Mouse (Mus musculus) heart, postnatal 10 days (tissue): Measurements from ENCODE around the gene Chrne. TPM values are rescaled to one million over a fixed set of nuclear protein-coding genes. Genes with fewer than 3 reads are reported as not detected.
A peak's percentile ranks its signal among the peaks of the same experiment; 100 is the strongest.
"Not testable (repeated sequence)": the region's sequence is repeated elsewhere in the genome, so short reads cannot be mapped to it uniquely, and the experiment has no call there.

Experiments
- DNase-seq, 2 experiments: peaks; one replicate each; pipeline ENCODE4 v3.0.0; 2021
- intact Hi-C: fragments of 180-260 bp; cut with DNase I; formaldehyde crosslinking; loops from one replicate; pipeline ENCODE4 v1.15.1; 2025
- total RNA-seq, 2 experiments: library from RNA; stranded (reverse); gene quantifications; 2 replicates each; pipeline ENCODE4 v1.2.3; 2021

Gene Chrne
- total RNA-seq, 2 experiments from 2014 or later: not detected

DNA sequence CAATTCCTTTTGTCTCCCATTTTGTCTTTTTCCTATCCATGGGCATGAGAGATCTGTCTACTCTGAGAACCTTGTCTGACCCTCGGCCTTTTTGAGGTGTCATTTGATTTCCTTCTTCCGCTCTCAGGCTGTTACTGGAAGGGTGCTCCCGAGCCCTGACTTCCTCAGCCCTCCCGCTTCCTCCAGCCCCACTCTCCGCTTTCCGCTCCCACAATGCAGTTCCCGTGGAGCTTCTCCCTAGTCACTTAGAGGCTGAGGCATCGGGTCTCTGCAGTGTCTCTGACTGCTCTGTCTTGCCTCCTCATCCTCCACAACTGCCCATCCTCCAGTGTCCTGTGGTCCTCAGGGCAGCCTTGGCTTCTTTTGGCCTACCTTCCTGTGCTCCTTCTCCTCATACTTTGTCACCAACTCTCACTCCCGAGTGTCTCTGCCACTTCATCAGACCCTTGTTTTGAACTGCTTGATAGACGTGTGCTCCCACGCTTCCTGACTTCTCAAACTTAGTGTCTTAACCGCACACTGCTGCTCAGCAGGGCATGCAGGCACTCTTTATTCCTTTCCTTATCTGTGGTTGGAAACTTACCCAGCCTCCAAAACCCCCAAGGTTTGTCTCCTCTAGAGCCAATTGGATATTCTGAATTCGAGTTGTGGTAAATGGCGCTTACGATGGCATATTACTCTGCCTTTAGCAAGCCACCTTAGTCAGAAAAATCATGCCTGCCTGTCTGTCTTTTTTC is 24.6 kb downstream of the Chrne start:
- DNase-seq: peak; percentile 32 to 44
- intact Hi-C loops: no loop called here

DNA sequence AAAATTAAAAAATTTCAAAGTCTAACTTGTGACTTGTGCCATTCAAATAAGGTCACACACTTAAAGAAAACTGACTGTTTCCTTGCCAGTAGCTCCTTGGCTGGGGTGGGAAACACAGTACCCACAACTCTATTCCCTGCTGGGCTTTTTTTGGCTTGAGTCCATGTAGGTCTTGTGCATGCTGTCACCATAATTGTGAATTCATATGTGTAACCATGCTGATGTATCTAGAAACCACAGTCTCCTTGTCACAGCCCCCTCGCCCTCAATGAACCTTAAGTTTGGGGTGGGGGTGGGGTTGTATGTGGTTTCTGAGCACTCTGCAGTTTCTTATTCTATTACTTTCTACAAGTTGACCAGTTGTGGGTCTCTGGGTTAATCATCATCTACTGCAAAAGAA is 27.3 kb downstream of the Chrne start:
- DNase-seq: no peak
- intact Hi-C loops: no loop called here

DNA sequence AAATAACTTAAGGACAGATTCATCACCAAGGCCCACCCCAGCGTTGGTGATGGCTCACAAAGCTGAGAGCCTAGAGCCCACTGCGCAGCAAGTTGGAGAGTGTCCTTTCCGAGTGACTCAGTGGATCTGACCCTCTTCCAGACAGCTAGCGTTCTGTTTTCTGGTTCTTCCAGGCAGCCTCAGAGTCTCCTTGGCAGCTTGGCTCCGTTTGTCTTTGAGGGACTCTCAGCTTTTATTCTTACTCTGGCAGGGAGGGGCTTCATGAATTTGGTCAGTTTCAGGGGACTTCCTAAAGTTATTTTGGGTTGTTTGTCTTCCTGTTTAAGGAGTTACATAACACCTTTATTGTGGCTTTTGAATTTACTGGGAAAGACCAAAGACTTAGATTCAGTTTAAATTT is 32.1 kb downstream of the Chrne start:
- DNase-seq: no peak
- intact Hi-C loops: no loop called here

DNA sequence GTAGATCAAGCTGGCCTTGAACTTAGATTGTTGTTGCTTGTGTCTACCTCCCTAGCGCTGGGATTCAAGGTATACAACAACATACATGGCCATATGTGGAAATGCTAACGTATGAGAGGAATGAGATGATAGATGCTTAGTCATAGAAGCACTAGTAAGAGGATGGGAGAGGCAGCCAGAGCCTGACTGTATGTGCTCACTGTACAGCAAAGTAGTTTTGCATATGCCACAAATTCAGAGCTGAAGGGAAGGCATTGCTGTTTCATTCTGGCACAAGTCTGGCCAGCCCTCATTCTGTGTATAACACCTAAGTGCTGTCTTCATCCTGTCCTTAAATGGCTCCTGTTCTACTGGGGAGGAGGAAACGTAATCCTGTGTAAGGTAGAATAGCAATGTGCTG is 32.8 kb downstream of the Chrne start:
- intact Hi-C loops: no loop called here
- no peak for DNase-seq

DNA sequence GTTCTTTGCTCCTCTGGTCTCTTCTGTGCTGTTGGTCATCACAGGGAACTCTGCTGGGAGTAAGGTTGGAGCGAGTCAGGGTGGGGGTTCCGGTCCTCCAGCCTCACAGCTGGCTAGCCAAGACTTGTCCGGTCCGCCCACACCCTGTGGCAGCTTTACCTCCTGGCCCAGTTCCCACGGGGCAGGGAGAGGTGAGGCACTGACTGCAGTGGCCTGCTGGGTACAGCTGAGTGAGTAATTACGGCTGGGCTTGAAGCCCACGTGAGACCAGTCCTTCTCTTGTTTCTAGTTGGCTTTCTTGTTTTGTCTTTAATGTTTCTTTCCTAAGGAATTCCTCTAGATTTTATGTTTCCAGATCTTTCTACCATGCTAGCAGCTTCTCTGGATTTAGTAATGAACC is 33.6 kb downstream of the Chrne start:
- intact Hi-C loops: no loop called here
- DNase-seq: peak; percentile 70 to 71

DNA sequence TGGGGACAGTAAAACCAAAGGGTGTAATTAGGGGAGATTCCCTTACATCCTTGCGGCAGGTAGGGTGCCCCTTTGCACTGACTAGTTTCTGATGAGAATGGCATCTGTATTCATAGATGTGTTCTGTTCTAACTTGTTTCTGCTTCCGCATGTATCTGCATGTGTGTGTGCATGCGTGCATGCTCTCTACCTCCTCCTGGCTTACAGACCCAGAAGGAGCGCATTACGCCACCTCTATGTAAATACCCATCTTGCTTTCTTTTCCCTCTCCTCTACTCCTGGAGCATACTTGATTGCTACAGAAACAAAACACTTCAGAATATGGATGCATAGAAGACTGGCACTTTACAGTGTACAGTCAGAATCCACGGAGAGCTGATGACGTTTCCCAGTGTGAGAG is 35.2 kb downstream of the Chrne start:
- no peak for DNase-seq
- intact Hi-C loops: loop anchor here (2.0 kb wide), 1 partner anchor 13 kb away; no protein-coding TSS in a partner anchor

DNA sequence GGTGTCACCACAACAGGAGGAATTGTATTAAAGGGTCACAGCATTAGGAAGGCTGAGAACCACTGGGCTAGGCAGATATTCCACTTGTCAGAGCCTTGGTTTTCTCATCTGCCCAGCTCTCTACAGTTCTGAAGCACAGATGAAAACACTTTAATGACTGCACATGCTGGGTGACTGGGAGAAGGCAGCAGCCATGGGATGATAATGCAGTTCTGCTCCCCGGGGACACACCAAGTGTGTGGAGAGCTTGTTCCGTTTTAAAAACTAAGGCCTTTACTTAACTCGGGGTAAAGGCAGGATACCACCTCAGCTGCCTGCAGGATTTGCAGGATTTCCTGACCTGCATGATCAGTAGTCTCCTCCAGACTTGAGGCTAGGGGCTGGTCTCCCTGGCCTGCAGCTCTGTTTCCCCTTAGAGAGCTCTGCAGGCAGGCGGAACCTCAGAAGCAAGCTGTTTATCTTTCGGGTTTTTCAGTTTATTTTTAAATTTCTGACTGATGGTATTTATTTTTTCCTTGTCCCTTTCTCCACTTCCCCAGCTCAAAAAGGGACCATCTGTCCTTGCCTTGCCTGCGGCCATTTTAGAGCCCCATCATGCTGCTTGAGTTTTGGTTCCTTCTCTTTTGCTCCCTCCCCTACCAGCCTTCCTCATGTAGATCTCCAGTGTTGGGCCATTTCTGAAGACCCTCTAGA is 35.8 kb downstream of the Chrne start:
- peak; percentile 44 to 47 for DNase-seq
- intact Hi-C loops: loop anchor here (2.0 kb wide), 1 partner anchor 14 kb away; no protein-coding TSS in a partner anchor

DNA sequence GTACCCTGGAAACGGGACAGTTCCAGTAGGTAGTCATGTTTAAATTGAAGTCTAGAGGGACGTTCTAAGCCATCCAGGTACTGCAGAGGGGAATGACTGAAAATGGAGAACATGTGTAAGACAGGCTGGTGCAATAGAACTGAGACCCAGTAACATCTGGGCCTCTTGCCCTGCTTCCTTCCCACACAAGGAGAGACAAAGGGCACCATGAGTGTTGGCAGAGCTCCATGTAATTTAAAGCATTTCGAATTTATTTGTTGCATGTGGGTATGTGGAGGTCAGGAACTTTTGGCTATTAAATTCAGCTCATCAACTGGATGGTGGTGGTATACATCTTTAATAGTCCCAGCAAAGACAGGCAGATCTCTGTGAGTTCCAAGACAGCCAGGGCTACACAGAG is 36.8 kb downstream of the Chrne start:
- no peak for DNase-seq
- intact Hi-C loops: loop anchor here (2.0 kb wide), 1 partner anchor 15 kb away; no protein-coding TSS in a partner anchor

DNA sequence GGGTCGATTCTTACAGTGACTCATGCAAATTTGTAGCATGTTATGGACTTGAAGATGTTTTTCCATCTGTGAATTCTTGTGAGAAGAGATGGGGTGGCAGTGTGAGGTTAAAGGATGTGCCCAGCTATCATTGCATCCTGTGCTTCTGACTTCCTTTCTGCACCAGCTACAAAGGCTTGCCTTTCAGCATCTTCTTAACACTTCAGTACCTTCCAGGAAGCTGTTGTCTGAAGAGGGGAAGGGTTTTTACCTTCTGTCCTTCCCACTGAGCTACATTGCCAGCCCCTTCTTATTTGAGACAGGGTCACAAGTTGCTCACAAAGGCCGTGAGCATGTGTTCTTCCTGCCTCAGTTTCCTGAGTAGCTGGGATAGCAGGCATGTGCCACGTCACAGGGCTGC is 38.1 kb downstream of the Chrne start:
- no peak for DNase-seq
- intact Hi-C loops: loop anchor here (2.0 kb wide), 1 partner anchor 16 kb away; no protein-coding TSS in a partner anchor

DNA sequence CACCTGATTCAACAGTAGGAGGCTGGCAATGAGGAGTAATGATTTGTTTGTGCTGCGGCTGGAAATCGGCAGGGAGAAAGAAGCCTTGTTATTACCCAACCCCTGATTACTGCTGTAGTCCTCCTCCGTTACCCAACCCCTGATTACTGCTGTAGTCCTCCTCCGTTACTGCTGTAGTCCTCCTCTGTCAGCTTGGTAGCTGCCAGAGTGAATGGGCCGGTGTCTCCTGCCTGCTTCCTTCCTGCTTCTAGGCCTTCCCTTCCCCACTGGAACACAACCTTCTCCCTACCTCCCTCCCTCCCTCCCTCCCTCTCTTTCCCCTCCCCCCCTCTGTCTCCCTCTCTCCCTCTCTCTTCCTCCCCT is 38.7 kb downstream of the Chrne start:
- DNase-seq: no peak
- intact Hi-C loops: loop anchor here (2.0 kb wide), 1 partner anchor 16 kb away; no protein-coding TSS in a partner anchor

DNA sequence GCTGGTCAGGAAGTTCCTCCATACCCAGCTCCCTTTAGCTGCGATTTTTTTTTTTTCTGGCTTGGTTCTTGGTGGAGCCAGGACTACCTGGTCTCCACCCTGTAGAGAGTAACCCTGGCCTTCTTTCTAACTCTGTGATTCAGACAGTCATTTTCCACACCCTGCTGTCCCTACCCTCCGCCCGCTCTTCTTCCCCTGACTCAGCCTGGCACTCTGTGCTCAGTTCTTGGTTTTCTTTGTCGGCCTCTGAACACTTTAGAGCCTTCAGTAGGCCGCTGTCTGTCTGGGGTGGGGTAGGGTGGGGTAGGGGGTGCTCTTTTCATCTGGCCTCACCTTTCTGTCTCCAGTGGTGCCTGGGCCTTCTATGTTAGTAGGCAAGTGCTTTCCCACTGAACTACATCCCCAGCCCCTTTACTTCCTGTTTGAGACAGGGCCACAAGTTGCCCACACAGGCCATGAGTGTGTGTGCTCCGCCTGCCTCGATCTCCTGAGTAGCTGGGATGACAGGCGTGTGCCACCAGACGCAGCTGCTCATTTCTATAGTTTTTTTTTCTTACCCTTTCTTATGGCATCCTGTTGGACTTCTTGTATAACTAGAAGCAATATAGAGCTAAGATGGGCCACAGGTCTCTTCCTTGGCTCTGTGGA is 39.2 kb downstream of the Chrne start:
- no peak for DNase-seq
- intact Hi-C loops: loop anchor here (2.0 kb wide), 1 partner anchor 15 kb away; no protein-coding TSS in a partner anchor

DNA sequence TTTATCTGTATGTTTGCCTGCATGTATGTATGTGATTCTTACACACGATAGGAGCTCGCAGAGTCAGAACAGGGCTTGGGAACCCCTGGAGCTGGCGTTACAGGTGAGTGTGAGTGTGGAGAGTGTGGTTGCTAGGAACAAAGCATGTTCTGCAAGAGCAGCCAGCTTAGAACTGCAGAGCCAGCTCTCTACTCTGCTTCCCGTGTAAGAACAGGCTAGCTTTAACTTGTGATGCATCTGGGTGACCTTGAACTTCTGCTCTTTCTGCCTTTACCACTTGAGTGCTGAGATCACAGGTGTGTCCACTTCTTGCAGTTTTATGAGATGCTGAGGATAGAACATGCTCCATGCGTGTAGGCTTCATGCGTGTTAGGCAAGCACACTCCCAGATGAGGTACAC is 40.1 kb downstream of the Chrne start:
- no peak for DNase-seq
- intact Hi-C loops: no loop called here

DNA sequence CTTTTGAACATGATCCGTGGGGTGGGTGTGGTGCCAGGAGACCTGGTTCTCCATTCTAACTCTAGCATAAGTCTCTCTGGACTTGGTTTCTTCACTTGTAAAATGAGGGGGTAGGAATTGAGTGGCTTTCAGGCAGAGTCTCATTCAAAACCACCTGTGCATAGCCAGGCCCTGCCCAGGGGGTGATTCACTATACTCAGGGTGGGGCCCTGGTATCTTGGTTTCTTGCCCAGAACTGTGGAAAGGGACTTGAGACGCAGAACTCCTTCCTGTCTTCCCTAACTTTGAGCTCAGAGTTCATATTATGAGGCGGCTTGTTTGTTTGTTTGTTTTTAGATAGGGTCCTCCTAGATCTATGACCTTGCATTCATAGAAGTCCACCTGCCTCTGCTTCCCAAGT is 41.8 kb downstream of the Chrne start:
- no peak for DNase-seq
- intact Hi-C loops: no loop called here

DNA sequence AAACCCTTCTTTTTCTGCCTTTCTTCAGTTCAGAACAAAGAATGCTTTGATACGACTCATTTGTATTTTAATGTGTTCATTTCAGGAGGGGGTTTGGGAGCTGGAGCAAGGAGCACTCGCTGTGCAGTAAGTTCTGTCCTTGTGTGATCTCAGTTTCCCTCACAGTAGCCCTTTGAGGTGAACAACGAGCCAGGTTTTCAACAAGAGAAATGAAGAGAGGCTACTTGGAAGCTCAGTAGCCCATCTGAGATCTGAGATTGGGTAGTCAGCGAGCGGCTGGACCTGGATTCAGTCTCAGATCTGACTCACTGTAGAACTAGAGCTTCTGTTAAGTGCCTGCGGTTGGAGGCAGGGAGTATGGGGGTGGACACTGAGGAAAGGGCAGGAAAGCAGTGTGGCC is 45.1 kb downstream of the Chrne start:
- intact Hi-C loops: no loop called here
- no peak for DNase-seq

DNA sequence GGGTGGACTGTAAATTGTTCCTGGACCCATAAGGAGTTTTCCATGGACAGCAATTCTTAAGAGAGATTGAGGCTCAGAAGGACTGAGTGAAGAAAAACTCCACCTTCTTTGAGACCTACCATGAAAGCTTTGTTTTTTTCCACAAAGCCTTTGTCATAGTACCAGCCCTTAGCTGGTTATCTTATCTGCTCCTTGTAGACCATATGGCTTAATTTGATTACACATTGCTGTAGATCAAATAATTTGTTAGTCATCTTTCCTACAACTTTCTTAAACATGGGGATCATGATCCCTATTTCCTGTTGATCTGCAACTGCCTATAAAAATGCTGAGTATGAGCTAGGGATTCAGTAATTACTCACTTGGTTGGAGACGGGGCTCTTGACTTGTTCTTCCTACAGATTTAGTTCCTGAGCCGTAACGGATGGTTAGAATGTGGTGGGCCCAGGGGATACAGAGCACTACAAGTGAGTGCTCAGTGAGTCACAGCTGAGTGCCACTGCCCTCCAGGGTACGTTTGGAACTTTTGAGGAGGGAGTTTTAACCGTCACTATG is 46.6 kb downstream of the Chrne start:
- intact Hi-C loops: no loop called here
- no peak for DNase-seq

DNA sequence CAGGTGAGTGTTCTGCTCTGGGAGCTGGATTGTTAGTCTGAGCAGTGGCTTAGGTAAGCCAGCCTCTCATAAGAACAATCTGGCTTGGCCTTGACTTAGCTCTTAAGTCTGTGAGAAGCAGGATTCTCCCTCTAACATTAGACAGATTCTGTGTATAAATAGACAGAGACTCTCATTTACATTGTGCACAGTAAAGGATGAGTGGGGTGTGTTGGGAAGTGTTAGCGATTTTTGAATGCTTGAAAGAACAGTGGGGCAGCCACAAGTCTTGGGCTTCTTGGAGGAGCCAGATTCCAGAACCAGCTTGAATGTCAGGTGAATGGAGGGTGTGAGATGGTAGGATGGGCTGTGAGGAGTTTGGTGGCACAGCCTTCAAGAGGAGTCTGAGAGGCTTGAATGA is 47.4 kb downstream of the Chrne start:
- intact Hi-C loops: no loop called here
- no peak for DNase-seq

DNA sequence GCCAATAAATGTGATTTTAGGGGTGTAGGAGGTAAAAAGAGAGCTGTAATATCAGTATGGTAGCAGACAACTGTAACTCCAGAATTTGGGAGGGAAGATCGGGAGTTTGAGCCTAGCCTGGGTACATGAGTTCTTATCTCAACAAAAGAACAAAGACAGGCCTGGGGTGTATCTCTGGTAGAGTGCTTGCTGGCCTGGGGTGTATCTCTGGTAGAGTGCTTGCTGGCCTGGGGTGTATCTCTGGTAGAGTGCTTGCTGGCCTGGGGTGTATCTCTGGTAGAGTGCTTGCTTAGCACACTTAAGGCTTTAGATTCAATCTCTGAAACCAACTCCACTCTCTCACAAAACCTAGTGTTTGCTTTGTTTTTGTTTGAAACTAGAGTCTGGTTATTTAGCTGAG is 48.4 kb downstream of the Chrne start:
- DNase-seq, intact Hi-C loops: not testable (repeated sequence)

DNA sequence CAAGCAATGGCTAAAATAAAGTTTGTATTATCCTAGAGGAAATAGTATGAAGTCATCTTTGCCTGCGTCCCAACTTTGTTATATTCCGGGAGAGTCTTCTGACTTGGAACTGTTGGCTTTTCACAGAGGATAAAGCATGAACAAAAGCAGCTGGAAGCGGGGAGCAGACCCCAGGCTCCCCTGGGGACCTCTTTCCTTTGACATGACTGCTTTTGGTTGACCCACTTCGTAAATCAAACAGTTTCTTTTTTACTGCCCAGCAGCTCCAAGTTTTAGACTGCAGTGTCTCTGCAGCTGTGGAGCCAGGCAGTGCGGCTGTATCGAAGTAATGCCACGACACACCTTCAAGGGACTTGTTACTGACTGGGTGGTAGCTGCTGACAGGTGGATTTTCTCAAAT is 52.4 kb downstream of the Chrne start:
- intact Hi-C loops: no loop called here
- DNase-seq: peak; percentile 35 to 40
